Mouse (Mus musculus) forelimb bud, embryonic 11.5 days (tissue): ENCODE results near the gene Sp8.

Source experiments
- DNase-seq: peaks from one replicate; pipeline ENCODE4 v3.0.0-alpha.2; 2012; ENCODE audit warnings: low read depth, low spot score

The Sp8 gene

GRCm38 (mm10) chr12:118846221-118846620 is at the start of gene Sp8:
Gene Sp8 (plus strand): TSS chr12:118846329.
- no peak for DNase-seq

GRCm38 (mm10) chr12:118811328-118811961 is 34.7 kb upstream of the Sp8 start:
- no peak for DNase-seq

GRCm38 (mm10) chr12:118814561-118814960 is 31.6 kb upstream of the Sp8 start:
- DNase-seq = no peak

GRCm38 (mm10) chr12:118816156-118816555 is 30.0 kb upstream of the Sp8 start:
- no peak for DNase-seq

- DNase-seq = no peak
These were observed 16.2 kb upstream of the Sp8 start for GRCm38 (mm10) chr12:118829881-118830280.

GRCm38 (mm10) chr12:118836411-118837341 is 9.5 kb upstream of the Sp8 start:
- DNase-seq = peak; percentile 39

GRCm38 (mm10) chr12:118837361-118837760 is 8.8 kb upstream of the Sp8 start:
- no peak for DNase-seq

- no peak for DNase-seq
These were observed 7.9 kb upstream of the Sp8 start for GRCm38 (mm10) chr12:118838260-118838659.

- DNase-seq = no peak
These were observed 6.7 kb upstream of the Sp8 start for GRCm38 (mm10) chr12:118839398-118839797.

GRCm38 (mm10) chr12:118840301-118840700 is 5.8 kb upstream of the Sp8 start:
- peak; percentile 49 for DNase-seq

GRCm38 (mm10) chr12:118840861-118841260 is 5.3 kb upstream of the Sp8 start:
- no peak for DNase-seq

- no peak for DNase-seq
These were observed 4.7 kb upstream of the Sp8 start for GRCm38 (mm10) chr12:118841381-118841922.

GRCm38 (mm10) chr12:118841971-118842550 is 4.1 kb upstream of the Sp8 start:
- DNase-seq = no peak

- peak; percentile 46 for DNase-seq
These were observed 3.3 kb upstream of the Sp8 start for GRCm38 (mm10) chr12:118842671-118843411.

- DNase-seq = no peak
These were observed 2.0 kb upstream of the Sp8 start for GRCm38 (mm10) chr12:118844111-118844510.

- no peak for DNase-seq
These were observed 1.3 kb upstream of the Sp8 start for GRCm38 (mm10) chr12:118844841-118845240.

- DNase-seq = no peak
These were observed 778 bp upstream of the Sp8 start for GRCm38 (mm10) chr12:118845351-118845750.

- peak; percentile 59 for DNase-seq
These were observed 656 bp downstream of the Sp8 start for GRCm38 (mm10) chr12:118846649-118847321.

GRCm38 (mm10) chr12:118847381-118847780 is 1.3 kb downstream of the Sp8 start:
- no peak for DNase-seq

GRCm38 (mm10) chr12:118847861-118848495 is 1.8 kb downstream of the Sp8 start:
- DNase-seq = peak; percentile 26
